Mouse (Mus musculus): ENCODE measurements at regions not wholly inside any gene's neighbourhood (a gene's known extent, or its start where the extent isn't known, plus 50 kb on each side); places are given as distances from the start of the nearest gene placed in this dataset.

DNA sequence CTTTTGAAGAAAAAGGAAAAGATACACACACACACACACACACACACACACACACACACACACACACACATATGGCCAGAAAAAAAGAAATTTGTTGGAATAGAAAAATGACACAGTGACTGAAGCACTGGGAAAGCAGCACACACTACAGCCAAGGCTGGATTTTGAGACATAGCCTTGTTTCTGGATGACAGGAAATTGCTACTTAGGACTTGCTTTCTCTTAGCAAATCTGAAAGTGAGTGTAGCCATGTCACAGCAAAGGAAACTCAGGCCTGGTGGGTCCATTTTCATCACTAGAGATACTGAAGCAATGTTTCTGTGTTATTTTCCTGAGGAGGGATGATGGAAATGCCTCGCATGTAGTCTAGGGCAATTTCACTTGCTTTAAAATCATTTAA is 271.3 kb upstream of the Gpc5 start:
- peaks cover 11% of the 10 kb centered on the region for H3K4me1 ChIP-seq
- H3K4me3 ChIP-seq, result no peak overlapping the region
- peak overlapping the region; percentile 61 for H3K27ac ChIP-seq
- no peak overlapping the region for H3K9ac ChIP-seq
- H3K4me2 ChIP-seq (replicated peaks), result no peak overlapping the region
- H3K9me3 ChIP-seq, result no peaks in the 10 kb centered on the region
- 13% methylated on average over 1 of the region's 1 CpGs for WGBS
- H3K36me3 ChIP-seq, result no peaks in the 10 kb centered on the region
- no peak for ATAC-seq (ENCODE audit: insufficient number of reproducible peaks, insufficient read depth, low FRiP score, low TSS enrichment)
- no peaks in the 10 kb centered on the region for H3K27me3 ChIP-seq

DNA sequence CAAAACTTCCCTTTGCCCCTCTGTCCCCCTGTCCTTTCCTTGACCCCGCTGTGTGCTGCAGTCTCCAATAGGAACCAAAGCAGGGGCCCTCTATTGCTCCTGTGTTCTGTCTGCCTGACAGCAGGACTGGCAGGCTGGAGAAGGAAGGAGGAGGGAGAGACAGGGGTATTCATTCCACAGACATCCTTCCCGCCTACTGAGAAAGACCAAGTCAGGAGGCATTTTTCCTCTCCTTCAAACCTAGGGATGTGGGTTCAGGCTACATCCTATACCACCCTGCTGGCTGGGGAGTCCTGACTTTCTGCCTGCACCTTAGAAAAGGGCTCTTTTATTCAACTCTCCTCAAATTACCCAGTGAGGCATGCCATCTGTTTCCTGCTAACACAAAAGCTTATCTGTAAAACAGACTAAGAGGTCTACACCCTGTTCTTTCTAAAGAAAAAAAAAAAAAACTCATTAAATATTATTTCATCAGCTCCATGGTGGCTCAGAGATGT is 270.9 kb upstream of the Gpc5 start:
- no peaks in the 10 kb centered on the region for H3K9me3 ChIP-seq
- H3K36me3 ChIP-seq, result no peaks in the 10 kb centered on the region
- no peak overlapping the region for H3K4me3 ChIP-seq
- no peak overlapping the region for H3K4me2 ChIP-seq (replicated peaks)
- H3K4me1 ChIP-seq, result peaks cover 11% of the 10 kb centered on the region
- H3K9ac ChIP-seq, result no peak overlapping the region
- no peaks in the 10 kb centered on the region for H3K27me3 ChIP-seq
- H3K27ac ChIP-seq, result peak overlapping the region; percentile 61
- ATAC-seq (ENCODE audit: insufficient number of reproducible peaks, insufficient read depth, low FRiP score, low TSS enrichment), result peak; percentile 92
- WGBS, result 13% methylated on average over 2 of the region's 2 CpGs

DNA sequence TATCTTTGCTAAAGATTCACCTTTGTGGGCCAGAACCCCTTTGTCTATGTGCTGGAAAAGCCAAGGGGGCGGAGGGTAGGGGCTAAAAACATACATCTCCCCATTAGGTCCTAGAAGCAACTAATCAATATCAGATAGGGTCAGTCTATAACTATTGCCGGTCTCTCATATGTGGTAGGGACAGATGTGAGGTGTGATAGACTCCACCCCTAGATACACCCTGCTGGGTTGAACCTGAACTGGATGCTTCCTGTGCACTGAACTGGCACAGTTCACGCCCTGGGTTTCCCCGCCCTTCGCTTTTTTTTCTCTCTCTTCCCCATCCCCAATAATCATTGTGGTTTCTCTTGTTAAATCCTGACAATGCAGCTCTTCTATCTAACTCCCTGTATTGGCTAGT is 270.3 kb upstream of the Gpc5 start:
- Histone ChIP-seq H3K4me2 (replicated peaks) (no peak overlapping the region), H3K4me3 (no peak overlapping the region), H3K36me3 (no peaks in the 10 kb centered on the region), H3K27ac (peak overlapping the region; percentile 61; the same call in 1 of the 2 replicates), H3K9ac (no peak overlapping the region), H3K27me3 (no peaks in the 10 kb centered on the region), H3K9me3 (no peaks in the 10 kb centered on the region), H3K4me1 (peaks cover 11% of the 10 kb centered on the region)
- no peak for ATAC-seq (ENCODE audit: insufficient number of reproducible peaks, insufficient read depth, low FRiP score, low TSS enrichment)
- 83% methylated on average over 5 of the region's 5 CpGs for WGBS

DNA sequence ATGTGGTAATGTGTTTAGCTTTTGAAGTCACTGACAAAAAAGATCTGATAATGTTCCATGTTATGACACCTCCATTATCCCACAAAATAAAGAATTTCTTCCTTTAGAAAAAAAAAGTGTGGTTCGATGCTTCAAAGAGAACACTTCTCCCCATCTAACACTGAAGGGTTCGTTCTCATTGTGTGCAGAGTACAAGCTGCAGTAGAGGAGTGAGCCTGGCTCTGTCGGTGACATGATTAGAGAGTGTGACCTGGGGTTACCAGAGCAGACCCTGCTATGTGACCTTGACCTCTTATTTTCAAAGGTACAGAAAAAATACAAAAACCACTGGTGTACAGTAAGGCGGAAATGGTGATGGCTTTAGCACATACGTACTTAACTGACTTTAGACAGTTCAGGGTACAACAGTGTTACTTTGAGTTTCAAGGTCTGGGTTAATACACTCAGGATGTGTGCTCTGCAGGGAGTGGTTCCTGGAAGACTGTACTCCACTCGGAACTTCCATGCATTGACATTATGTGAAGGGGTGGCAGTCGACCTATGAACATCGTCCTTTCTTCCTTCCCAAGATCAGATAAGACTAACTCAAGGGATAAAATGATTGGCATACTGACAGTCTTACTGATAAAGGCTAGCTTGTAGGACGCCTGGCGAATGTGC is 265.2 kb upstream of the Gpc5 start:
- Histone ChIP-seq H3K9me3 (no peaks in the 10 kb centered on the region), H3K4me1 (peaks cover 4% of the 10 kb centered on the region; the same call in 1 of the 2 replicates), H3K36me3 (no peaks in the 10 kb centered on the region), H3K27me3 (no peaks in the 10 kb centered on the region), H3K4me2 (replicated peaks) (no peak overlapping the region), H3K4me3 (no peak overlapping the region), H3K27ac (no peak overlapping the region), H3K9ac (no peak overlapping the region)
- no peak for ATAC-seq (ENCODE audit: insufficient number of reproducible peaks, insufficient read depth, low FRiP score, low TSS enrichment)
- WGBS, result 43% methylated on average over 10 of the region's 10 CpGs

DNA sequence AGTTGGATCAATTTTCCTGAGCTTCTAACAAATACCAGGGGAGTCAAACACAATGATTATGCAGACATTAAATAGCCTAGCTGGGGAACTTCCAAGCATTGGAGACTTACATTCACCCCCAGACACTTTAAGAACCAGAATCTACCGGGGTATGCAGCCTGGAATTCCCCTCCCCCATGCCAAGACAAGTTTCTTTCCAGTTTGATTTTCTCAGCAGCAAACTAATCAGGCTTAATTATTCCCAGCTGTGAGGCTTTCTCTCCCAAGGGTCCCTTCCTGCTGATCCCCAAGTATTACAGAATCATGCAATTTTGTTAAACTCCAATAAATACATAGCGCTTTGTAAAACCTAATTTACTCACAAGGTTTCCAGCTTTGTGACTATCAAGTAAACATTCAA is 262.7 kb upstream of the Gpc5 start:
- no peak for ATAC-seq (ENCODE audit: insufficient number of reproducible peaks, insufficient read depth, low FRiP score, low TSS enrichment)
- WGBS, result 12% methylated on average over 2 of the region's 2 CpGs
- peaks cover 4% of the 10 kb centered on the region; the same call in 1 of the 2 replicates for H3K4me1 ChIP-seq
- no peaks in the 10 kb centered on the region for H3K36me3 ChIP-seq
- H3K4me3 ChIP-seq, result no peak overlapping the region
- no peak overlapping the region for H3K4me2 ChIP-seq (replicated peaks)
- no peaks in the 10 kb centered on the region for H3K9me3 ChIP-seq
- no peaks in the 10 kb centered on the region for H3K27me3 ChIP-seq
- no peak overlapping the region for H3K27ac ChIP-seq
- H3K9ac ChIP-seq, result no peak overlapping the region

DNA sequence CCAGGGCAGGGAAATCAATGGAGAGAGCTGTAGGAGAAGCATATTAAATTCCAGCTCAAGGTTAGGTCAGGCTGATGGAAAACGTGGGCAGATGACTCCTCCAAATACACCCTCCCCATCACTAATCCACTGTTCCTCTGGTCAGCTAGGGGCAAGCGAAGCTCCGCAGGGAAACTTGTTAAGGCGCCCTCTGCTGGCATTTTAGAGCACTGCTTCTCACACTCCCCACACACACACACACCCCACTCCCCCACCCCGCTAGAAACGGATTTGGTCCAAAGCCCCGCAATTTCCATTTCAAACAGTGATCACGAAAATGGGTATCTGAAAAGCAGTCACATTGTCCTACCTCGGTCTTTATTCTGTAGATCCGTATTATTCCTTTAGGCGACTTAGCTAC is 259.0 kb upstream of the Gpc5 start:
- Histone ChIP-seq H3K4me1 (peaks cover 4% of the 10 kb centered on the region; the same call in 1 of the 2 replicates), H3K9me3 (no peaks in the 10 kb centered on the region), H3K36me3 (no peaks in the 10 kb centered on the region), H3K27me3 (no peaks in the 10 kb centered on the region), H3K4me2 (replicated peaks) (no peak overlapping the region), H3K9ac (no peak overlapping the region), H3K27ac (no peak overlapping the region), H3K4me3 (no peak overlapping the region)
- 61% methylated on average over 11 of the region's 11 CpGs for WGBS
- no peak for ATAC-seq (ENCODE audit: insufficient number of reproducible peaks, insufficient read depth, low FRiP score, low TSS enrichment)

DNA sequence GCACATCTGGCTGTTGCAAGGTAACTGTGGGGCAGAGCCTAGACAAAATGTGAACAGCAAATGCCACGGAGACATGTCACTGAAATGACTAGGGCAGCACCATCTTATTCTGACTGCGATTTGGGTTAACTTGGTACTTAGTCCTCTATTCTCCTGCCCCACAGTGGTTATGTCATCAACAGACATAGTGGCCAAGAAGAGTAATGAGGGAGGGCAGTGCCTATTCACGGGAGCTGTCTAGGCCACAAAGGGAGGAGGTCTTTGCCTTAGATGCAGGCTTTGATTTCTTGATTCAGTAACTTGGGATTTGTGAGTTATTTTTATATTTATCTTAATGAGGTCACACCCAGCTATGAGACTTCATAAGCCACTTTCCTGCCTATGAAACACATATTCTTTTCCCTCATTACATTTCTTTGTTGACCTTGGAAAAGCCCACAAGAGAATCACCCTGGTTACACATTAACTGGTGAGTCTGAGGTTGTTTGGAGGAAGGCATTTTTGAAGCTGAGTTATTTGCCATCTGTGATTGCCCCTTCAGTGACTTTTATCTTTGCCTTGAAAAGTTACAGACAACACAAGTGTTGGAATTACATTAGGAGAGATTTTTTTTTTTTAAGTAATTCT is 255.2 kb upstream of the Gpc5 start:
- no peaks in the 10 kb centered on the region for H3K36me3 ChIP-seq
- 77% methylated on average over 3 of the region's 3 CpGs for WGBS
- H3K27me3 ChIP-seq, result no peaks in the 10 kb centered on the region
- H3K27ac ChIP-seq, result no peak overlapping the region
- no peak overlapping the region for H3K4me2 ChIP-seq (replicated peaks)
- H3K4me1 ChIP-seq, result no peaks in the 10 kb centered on the region
- no peak overlapping the region for H3K9ac ChIP-seq
- ATAC-seq (ENCODE audit: insufficient number of reproducible peaks, insufficient read depth, low FRiP score, low TSS enrichment), result no peak
- no peak overlapping the region for H3K4me3 ChIP-seq
- no peaks in the 10 kb centered on the region for H3K9me3 ChIP-seq

DNA sequence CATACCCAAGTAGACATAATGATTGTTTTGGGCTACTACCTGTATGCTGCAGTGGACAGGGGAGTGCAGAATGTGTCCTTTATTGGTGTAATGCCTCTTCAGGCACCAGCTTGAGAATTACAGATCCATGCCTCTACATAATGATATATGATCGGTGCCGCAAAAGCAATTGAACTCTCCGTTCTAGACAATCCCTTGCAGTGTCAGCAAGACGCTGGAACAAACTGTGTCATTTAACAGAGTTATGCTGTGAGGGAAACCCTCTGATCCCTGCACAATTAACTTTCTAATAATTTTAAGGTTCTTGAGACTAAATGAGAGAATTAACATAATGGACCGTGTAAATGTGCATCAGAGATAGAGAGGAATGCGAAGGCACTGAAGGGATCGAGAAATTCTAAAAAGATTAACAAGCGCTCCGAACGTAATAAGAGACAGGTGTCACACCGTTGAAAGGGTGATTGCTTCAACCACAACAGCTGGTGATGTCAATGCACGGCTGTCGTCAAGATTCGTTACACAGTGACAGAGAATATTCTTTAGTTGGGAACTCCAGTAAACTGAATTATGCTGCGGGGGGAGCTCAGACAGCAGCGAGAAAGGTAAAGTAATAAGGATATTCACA is 254.3 kb upstream of the Gpc5 start:
- Histone ChIP-seq H3K9ac (no peak overlapping the region), H3K9me3 (no peaks in the 10 kb centered on the region), H3K27ac (no peak overlapping the region), H3K27me3 (no peaks in the 10 kb centered on the region), H3K4me2 (replicated peaks) (no peak overlapping the region), H3K4me1 (no peaks in the 10 kb centered on the region), H3K4me3 (no peak overlapping the region), H3K36me3 (no peaks in the 10 kb centered on the region)
- WGBS, result 28% methylated on average over 16 of the region's 16 CpGs
- ATAC-seq (ENCODE audit: insufficient number of reproducible peaks, insufficient read depth, low FRiP score, low TSS enrichment), result no peak

DNA sequence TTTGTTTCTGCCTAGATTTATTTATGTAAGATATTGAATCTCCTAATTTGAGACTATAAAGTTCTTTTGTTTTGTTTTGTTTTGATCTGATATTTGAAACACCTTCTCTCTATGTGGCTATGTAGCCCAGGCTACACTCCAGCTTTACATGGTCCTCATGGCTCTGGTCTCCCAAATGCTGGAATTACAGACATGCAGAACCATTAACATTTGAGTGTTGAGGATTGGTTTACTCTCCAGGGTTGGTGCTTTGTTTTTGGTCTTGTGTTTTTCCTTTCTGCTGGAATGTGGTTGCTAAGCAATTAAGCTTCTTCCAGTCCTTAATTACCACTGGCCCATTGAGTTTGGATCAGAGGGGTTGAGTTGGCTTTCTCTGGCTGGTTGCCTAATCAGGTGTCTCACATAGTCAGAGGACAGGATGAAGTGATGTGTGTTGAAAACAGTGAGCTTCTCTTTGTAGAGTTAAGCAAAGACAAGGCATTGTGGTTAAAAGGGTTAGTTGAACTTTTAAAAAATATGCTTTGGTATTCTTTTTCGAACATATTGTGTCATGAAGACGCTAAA is 252.6 kb upstream of the Gpc5 start:
- Histone ChIP-seq H3K4me1 (no peaks in the 10 kb centered on the region), H3K4me2 (replicated peaks) (no peak overlapping the region), H3K9ac (no peak overlapping the region), H3K4me3 (no peak overlapping the region), H3K27me3 (no peaks in the 10 kb centered on the region), H3K9me3 (no peaks in the 10 kb centered on the region), H3K36me3 (no peaks in the 10 kb centered on the region), H3K27ac (no peak overlapping the region)
- 0 out of 2 replicates have a peak, but pooled peaks have one; percentile 64 for ATAC-seq (ENCODE audit: insufficient number of reproducible peaks, insufficient read depth, low FRiP score, low TSS enrichment)
- 65% methylated on average over 2 of the region's 2 CpGs for WGBS

DNA sequence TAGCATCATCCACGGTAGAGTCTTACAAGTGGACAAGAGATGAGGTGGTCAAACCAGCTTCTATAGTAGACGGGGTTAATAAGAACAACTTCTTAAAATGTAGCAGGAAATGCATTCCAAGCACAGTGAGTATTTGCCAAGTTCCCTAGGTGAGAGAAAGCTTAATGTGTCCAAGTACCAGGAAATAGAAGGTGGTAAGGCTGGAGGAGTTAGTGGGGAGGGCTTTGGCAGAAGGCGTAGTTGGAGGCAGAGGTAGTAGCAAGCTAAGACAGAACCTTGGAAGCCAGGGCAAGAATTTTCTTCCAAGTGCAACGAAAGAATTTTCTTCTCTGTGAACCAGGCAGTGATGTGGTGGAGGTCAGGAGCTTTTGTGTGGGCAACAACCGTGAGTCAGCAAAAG is 251.2 kb upstream of the Gpc5 start:
- no peak overlapping the region for H3K9ac ChIP-seq
- no peak overlapping the region for H3K27ac ChIP-seq
- no peak overlapping the region for H3K4me2 ChIP-seq (replicated peaks)
- whole genome bisulfite sequencing, result 84% methylated on average over 5 of the region's 5 CpGs
- no peaks in the 10 kb centered on the region for H3K9me3 ChIP-seq
- no peaks in the 10 kb centered on the region for H3K27me3 ChIP-seq
- H3K36me3 ChIP-seq, result no peaks in the 10 kb centered on the region
- no peak for ATAC-seq (ENCODE audit: insufficient number of reproducible peaks, insufficient read depth, low FRiP score, low TSS enrichment)
- no peaks in the 10 kb centered on the region for H3K4me1 ChIP-seq
- no peak overlapping the region for H3K4me3 ChIP-seq

DNA sequence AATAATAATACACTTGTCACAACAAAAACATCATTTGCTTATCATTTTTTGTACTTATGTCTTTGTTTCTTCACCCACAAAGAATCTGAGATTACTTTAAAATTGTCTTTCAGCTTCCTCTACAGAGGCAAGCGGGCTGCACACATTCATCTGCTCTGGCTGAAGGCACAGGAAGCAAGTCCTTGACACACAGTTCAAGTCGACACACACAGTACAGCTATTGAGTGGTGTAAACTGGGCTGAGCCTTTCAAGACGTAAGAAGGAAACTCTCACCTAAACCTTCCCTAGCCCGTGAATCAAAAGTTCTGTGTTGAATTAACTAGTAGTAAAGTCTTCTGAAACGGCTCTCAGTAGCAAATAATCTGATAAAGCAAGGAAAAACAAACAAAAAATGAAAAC is 250.5 kb upstream of the Gpc5 start:
- 28% methylated on average over 5 of the region's 5 CpGs for WGBS
- Histone ChIP-seq H3K4me3 (no peak overlapping the region), H3K4me2 (replicated peaks) (no peak overlapping the region), H3K27me3 (no peaks in the 10 kb centered on the region), H3K9me3 (no peaks in the 10 kb centered on the region), H3K27ac (no peak overlapping the region), H3K9ac (no peak overlapping the region), H3K36me3 (no peaks in the 10 kb centered on the region), H3K4me1 (no peaks in the 10 kb centered on the region)
- ATAC-seq (ENCODE audit: insufficient number of reproducible peaks, insufficient read depth, low FRiP score, low TSS enrichment), result no peak

DNA sequence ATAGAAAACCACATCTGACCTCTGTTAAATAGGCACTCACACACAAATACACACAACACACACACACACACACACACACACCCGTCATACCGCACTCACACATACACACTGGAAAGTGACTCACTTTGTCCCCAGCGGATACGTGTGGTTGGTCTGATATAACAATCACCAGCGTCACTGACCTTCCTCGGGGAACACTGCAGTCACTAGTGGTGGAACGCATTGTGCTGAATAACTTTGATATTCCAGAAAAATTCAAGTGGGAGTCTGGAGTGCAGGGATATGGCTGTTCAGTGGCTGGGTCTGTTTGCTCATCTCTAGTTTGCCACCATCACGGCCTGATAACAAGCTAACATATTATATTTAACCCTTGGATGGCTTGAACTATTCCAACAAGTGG is 249.7 kb upstream of the Gpc5 start:
- Histone ChIP-seq H3K4me3 (no peak overlapping the region), H3K4me2 (replicated peaks) (no peak overlapping the region), H3K9ac (no peak overlapping the region), H3K4me1 (no peaks in the 10 kb centered on the region), H3K27me3 (no peaks in the 10 kb centered on the region), H3K27ac (no peak overlapping the region), H3K36me3 (no peaks in the 10 kb centered on the region), H3K9me3 (no peaks in the 10 kb centered on the region)
- ATAC-seq (ENCODE audit: insufficient number of reproducible peaks, insufficient read depth, low FRiP score, low TSS enrichment), result no peak
- WGBS, result 85% methylated on average over 8 of the region's 8 CpGs

All from embryonic facial prominence, embryonic 12.5 days (tissue).